8 mouse cellular contexts compared by ENCODE assay signal in genomic region chr14:121504781-121505484, GRCm38 (mm10). TPM values are rescaled to one million over a fixed set of nuclear protein-coding genes. Genes with fewer than 3 reads are reported as not detected.
DNase-seq lines count a peak whose midpoint lies in the region; ATAC-seq lines count a peak whose summit lies in the region.

TSS of gene Slc15a1 (minus strand) at chr14:121505252.

- no peaks in the 10 kb centered on the region for H3K9me3 ChIP-seq in heart, embryonic 10.5 days
- H3K9me3 ChIP-seq in forebrain, embryonic 12.5 days, result no peaks in the 10 kb centered on the region
- H3K9me3 ChIP-seq in limb, embryonic 13.5 days, result no peaks in the 10 kb centered on the region
- H3K9me3 ChIP-seq in midbrain, embryonic 16.5 days (replicated peaks; ENCODE audit: control insufficient read depth, low read length, poor library complexity, severe bottlenecking), result no peaks in the 10 kb centered on the region

- peak within 1 kb of the TSS; percentile 40 for H3K4me2 ChIP-seq in forebrain, embryonic 12.5 days
- peak within 1 kb of the TSS; percentile 43 for H3K4me2 ChIP-seq in limb, embryonic 13.5 days (replicated peaks)
- peak within 1 kb of the TSS; percentile 43 for H3K4me2 ChIP-seq in midbrain, embryonic 16.5 days (ENCODE audit: low read length)

- no peaks in the 10 kb centered on the region for H3K36me3 ChIP-seq in heart, embryonic 10.5 days
- H3K36me3 ChIP-seq in forebrain, embryonic 12.5 days (replicated peaks), result no peaks in the 10 kb centered on the region
- no peaks in the 10 kb centered on the region for H3K36me3 ChIP-seq in limb, embryonic 13.5 days
- H3K36me3 ChIP-seq in midbrain, embryonic 16.5 days (ENCODE audit: control insufficient read depth, insufficient read depth, low read length), result no peaks in the 10 kb centered on the region

- 7% methylated on average over 33 of the region's 33 CpGs for WGBS in heart, embryonic 10.5 days
- 9% methylated on average over 33 of the region's 33 CpGs for WGBS in forebrain, embryonic 12.5 days
- WGBS in limb, embryonic 13.5 days, result 9% methylated on average over 33 of the region's 33 CpGs
- 13% methylated on average over 33 of the region's 33 CpGs for WGBS in midbrain, embryonic 16.5 days

- peaks cover 49% of the 10 kb centered on the region for H3K27me3 ChIP-seq in heart, embryonic 10.5 days (ENCODE audit: insufficient read depth, poor library complexity, severe bottlenecking)
- peaks cover 39% of the 10 kb centered on the region for H3K27me3 ChIP-seq in forebrain, embryonic 12.5 days
- H3K27me3 ChIP-seq in limb, embryonic 13.5 days, result peaks cover 67% of the 10 kb centered on the region
- H3K27me3 ChIP-seq in midbrain, embryonic 16.5 days (ENCODE audit: control insufficient read depth, insufficient read depth, low read depth, low read length), result peaks cover 21% of the 10 kb centered on the region

- H3K9ac ChIP-seq in forebrain, embryonic 12.5 days, result no peak within 1 kb of the TSS
- H3K9ac ChIP-seq in limb, embryonic 13.5 days, result no peak within 1 kb of the TSS
- peak within 1 kb of the TSS; percentile 20; the same call in 1 of the 2 replicates for H3K9ac ChIP-seq in midbrain, embryonic 16.5 days (ENCODE audit: low read depth, low read length)

- peak within 1 kb of the TSS; percentile 46 for H3K4me3 ChIP-seq in heart, embryonic 10.5 days
- peak within 1 kb of the TSS; percentile 7 for H3K4me3 ChIP-seq in forebrain, embryonic 12.5 days (replicated peaks)
- peak within 1 kb of the TSS; percentile 13 for H3K4me3 ChIP-seq in limb, embryonic 13.5 days
- peak within 1 kb of the TSS; percentile 7; the same call in 1 of the 2 replicates for H3K4me3 ChIP-seq in midbrain, embryonic 16.5 days (ENCODE audit: low read depth, low read length)

- no peak for DNase-seq in heart, embryonic 10.5 days (ENCODE audit: low spot score)
- DNase-seq in heart, adult 8-10 months (ENCODE audit: low spot score), result no peak
- DNase-seq in gastrocnemius, postnatal 36 days, result no peak
- no peak for DNase-seq in adrenal gland, adult 18-20 months (ENCODE audit: low spot score in 2 of 2)
- DNase-seq in cerebellum, postnatal 14 days, result no peak

- ATAC-seq in forebrain, embryonic 12.5 days (ENCODE audit: low FRiP score), result no peak
- ATAC-seq in limb, embryonic 13.5 days (ENCODE audit: low FRiP score, low read depth), result no peak
- no peak for ATAC-seq in midbrain, embryonic 16.5 days

- no peak within 1 kb of the TSS for H3K27ac ChIP-seq in heart, embryonic 10.5 days
- H3K27ac ChIP-seq in forebrain, embryonic 12.5 days, result no peak within 1 kb of the TSS
- H3K27ac ChIP-seq in limb, embryonic 13.5 days, result no peak within 1 kb of the TSS
- no peak within 1 kb of the TSS for H3K27ac ChIP-seq in midbrain, embryonic 16.5 days (ENCODE audit: low read length)

- H3K4me1 ChIP-seq in heart, embryonic 10.5 days, result peaks cover 23% of the 10 kb centered on the region
- H3K4me1 ChIP-seq in forebrain, embryonic 12.5 days, result peaks cover 9% of the 10 kb centered on the region
- 0 out of 2 replicates have a peak, but pooled peaks cover 4% of the 10 kb centered on the region for H3K4me1 ChIP-seq in limb, embryonic 13.5 days
- H3K4me1 ChIP-seq in midbrain, embryonic 16.5 days (ENCODE audit: control insufficient read depth, insufficient read depth, low read length), result peaks cover 6% of the 10 kb centered on the region; the same call in 1 of the 2 replicates

- intact Hi-C loops in gastrocnemius, postnatal 36 days (cut with DNase I), result no loop called here

RNA-seq across cellular contexts. Expression of gene Slc15a1, which starts in this region (rescaled TPM):
- 0.04 TPM in 1 of 2 replicates, not detected in the other for polyA plus RNA-seq in heart, embryonic 10.5 days (2016; fragmentation: Nextera tagmentation; extraction: Ambion mirVana)
- under 1 TPM in 1 of 4 experiments, not detected in 3; 0.09 TPM for total RNA-seq in heart, adult 8-10 months (2022)
- polyA plus RNA-seq in forebrain, embryonic 12.5 days (2016; fragmentation: Nextera tagmentation; extraction: Ambion mirVana), result not detected in 2 replicates
- polyA plus RNA-seq in limb, embryonic 13.5 days (2015; fragmentation: Nextera tagmentation; extraction: Ambion mirVana), result not detected in 2 replicates
- polyA plus RNA-seq in midbrain, embryonic 16.5 days (2015; fragmentation: Nextera tagmentation; extraction: Ambion mirVana), result 0.12 TPM in 1 of 2 replicates, not detected in the other
- not detected for total RNA-seq in gastrocnemius, postnatal 36 days (2021)
- total RNA-seq in adrenal gland, adult 18-20 months (2021), result under 1 TPM in 1 of 2 experiments, not detected in 1; 0.19 TPM
